Mouse (Mus musculus): ENCODE results near the gene Adora1. TPM values are rescaled to one million over a fixed set of nuclear protein-coding genes. Genes with fewer than 3 reads are reported as not detected.

The Adora1 gene
- polyA plus RNA-seq, 2 experiments from 2014 or later, result 0.26 TPM; not detected in 1

DNA sequence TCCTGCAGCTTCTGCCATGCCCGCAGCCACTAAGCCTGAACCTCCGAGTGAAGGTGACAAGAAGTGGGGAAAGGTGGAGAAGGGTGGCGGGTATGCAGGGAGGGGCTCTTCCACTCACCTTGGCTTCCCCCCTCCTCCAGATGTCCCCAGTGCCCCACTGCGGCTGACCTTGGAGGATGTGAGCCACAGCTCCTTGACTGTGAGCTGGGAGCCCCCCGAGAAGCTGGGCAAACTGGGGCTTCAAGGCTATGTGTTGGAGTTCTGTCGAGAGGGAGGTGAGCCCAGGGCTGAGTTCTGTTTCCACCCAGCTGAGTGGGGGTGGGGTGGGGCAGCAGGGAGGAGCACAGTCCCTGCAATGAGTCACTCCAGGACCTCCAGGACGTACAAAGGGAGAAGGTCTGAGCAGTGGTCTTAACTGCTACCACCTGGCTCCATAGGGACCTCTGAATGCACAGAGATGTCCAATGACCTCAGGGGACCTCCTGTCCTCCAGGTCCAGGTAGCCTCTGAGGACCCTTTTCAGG lies 41.5 kb downstream of the Adora1 start:
- no peak for ATAC-seq

DNA sequence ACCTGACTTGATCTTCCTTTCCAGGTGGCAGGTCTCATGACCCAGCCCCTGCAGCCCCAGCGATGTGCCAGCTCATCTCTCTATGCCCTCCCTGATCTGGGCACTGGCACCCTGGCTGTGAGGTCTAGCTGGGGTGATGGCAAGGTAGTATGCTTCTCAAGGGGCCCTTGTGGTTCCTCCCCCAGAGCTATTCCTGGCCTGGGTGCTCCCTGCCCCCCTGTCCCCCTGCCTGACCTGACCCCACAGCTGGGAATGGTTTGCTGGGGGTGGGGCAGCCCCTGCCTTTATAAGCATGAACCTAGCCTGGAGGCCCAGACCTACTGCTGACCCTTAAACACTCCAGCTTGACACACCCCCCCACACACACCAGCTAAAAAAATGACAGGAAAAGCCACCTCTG lies 42.1 kb downstream of the Adora1 start, which contains the start of gene Mybph:
Gene Mybph, plus strand, starts transcription at position 323 of the 400 bp plus-strand sequence.
- ATAC-seq, result no peak

DNA sequence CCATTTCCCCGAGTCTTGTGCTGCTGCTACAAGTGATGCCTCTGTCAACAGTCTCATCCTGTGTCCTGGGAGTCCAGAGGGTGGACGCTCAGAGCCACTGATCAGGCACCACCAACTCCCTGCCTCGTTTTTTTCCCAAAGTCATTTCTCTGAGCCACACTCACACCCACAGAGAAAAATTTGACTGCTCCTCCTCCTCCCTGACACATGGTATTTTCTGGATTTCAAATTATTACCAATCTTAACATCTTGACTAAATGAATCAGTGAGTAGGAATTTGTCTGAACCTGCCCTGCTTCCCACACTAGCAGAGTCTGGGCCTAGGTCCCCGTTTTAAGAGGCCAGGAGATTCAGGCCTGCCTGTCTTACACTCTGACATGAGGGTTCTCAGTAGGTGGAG lies 43.2 kb downstream of the Adora1 start:
- ATAC-seq, result no peak

DNA sequence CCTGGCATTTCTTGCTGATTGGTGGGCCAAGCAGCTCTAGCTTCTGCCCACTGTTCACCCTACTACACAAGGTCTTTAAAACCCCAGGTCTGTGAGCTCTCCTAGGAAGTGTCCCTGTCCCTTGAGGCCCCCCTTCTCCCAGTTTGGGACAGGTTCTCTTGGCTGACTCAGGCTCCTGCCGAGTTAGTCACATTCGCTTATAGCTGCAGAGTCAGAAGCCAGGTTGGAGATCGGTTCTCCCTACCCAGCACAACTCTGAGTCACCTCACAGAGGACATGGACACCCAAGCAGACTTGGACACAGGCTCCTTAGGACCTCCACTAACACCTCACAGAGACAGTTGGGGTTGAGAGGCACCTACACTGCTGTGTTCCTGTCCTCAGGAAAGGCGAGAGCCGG lies 44.0 kb downstream of the Adora1 start:
- ATAC-seq, result no peak

DNA sequence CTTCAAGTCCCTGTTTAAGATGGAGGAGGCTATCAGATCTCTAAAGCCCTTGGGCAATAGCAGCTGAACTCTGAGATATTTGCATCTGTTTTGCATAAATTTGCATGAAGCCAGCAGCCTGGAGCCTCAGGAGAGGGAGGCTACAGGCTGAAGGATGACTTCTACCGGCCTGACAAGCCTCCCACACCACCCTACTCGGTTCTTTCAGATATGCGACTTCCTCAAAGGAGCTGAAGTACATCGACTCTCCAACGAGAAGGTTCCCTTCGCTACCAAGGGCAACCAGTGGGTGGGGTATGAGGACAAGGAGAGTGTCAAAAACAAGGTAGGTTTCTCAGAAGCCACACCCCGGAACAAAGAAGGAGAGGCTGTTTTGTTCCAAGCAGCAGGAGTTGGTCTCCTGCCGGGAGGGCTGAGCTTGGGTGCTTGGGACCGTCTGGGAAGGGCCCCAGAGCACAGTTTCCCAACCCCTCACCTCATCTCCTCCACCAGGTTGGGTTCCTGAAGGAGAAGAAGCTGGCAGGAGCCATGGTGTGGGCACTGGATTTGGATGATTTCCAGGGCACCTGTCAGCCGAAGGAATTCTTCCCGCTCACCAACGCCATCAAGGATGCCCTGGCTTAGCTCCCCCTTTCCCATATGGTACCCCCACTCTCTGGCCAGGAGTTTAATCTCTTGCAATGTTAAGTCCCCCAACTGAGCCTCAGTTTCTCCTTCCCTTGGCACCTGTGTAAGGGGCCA lies 46.1 kb downstream of the Adora1 start:
- ATAC-seq, result peak; percentile 41

DNA sequence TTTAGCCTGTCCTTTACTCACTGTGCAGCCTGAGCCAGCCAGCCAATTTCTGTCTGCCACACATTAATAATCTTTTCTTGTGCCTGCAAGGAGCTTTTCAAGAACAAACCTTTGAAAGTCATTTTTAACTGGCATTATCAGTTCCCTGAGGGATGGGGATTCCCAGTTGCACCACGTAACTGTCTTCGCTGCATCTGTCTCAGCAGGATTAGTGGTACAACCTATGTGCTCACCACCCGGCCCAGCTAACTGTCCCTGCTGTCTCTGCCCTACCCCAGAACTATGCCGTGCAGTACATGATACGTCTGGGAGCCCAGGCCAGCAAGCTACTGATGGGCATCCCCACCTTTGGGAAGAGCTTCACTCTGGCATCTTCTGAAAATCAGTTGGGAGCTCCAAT lies 47.0 kb downstream of the Adora1 start:
- ATAC-seq, result no peak

DNA sequence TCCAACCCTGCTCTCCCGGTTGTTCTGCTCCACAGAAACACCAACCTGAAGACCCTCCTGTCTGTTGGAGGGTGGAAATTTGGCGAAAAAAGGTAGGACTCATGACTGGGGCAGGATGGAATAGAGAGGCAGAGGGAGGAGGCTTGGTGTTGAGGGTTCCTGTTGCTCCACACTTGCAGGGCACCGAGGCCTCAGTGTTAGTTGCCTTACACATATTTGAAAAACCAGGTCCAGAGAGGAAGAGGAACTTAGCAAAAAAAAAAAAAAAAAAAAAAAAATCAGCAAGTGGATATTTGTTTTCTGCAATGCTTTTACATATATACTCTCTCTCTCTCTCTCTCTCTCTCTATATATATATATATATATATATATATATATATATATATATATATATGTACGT lies 51.1 kb downstream of the Adora1 start:
- ATAC-seq, result no peak

DNA sequence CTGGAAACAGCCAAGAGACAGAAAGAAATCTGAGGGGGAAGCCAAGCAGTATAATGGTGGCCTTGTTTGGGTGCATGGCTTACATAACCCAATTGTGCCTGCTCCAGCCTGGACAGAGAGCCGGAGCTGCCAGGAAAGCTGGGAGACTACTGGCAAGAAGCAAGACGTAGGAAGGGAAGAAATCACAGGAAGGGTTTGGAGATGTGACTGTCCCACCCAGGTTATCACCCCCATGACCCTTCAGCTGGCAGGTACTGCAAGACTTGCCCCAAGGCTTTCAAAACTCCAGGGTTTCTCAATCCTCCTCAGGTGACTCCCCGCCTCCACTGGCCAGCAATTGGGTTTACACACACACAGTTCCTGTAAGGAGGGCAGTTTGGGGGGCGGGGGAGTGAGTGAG lies 53.2 kb downstream of the Adora1 start, which contains the start of gene Chil1:
Gene Chil1, plus strand, starts transcription at position 152 of the 400 bp plus-strand sequence.
- no peak for ATAC-seq

DNA sequence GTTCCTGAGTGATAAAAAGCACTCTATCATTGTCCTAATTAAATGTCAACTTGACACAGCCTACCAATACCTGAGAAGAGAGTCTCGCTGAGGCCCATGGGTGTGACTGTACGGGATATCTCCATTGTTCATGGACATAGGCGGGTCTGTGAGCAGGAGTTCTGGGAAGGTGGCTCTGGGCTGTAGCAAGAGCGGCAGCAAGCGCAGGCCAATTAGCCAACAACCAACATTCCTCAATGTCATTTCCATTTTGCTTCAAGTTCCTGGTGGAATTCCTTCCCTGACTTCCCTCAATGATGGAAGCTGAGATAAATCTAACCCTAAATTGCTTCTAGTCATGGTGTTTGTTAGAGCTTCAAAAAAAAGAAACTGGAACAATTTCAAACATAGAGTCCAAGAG lies 57.3 kb downstream of the Adora1 start:
- no peak for ATAC-seq

DNA sequence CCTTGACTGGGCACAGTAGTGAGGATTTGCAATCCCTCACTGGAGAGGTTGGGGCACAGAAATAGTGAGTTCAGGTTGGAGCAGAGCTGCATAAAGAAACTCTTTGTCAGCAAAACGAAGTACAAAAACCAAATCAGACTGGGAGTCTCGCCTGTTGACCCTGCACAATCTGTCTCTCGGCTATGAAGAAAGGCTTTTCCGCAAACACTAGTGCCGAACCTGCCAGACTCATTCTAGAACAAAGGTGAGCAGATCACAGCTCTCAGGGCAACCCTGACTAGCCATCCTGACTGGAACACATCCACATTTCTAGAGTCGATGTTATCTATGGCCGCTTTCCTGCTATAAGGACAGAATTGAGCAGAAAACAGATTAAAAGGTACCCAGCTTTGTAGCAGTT lies 62.1 kb downstream of the Adora1 start:
- no peak for ATAC-seq

DNA sequence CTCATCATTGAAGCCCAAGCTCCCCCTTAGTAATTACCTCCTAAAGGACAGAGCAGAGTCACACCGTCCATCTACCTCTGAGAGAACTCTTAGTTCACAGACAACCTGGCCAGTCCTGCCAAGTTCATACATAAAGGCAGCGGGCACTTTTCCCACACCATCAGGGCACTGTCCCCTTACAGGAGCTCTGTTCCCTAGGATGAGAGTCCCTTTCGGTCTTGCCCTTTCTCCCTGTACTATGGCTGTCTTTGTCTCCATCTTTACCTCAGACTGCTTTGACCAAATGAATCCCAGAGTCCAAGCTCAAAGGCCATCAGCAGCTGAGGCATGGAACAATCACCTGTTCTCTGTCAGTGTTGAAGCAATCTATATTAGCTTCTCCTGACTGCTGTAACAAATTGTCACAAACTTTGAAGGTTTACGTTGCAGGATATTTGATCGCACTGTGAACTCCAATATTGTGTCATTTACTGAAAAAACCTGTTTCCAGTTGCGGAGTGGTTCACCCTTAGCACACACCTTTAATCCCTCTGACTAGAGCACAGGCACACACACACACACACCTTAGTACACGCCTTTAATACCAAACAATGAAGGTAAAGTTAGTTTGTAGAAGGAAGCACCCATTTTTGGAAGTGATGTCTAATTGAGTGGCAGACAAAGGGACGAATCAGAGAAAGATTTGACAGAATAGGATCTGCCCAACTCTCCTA lies 66.1 kb downstream of the Adora1 start:
- no peak for ATAC-seq

DNA sequence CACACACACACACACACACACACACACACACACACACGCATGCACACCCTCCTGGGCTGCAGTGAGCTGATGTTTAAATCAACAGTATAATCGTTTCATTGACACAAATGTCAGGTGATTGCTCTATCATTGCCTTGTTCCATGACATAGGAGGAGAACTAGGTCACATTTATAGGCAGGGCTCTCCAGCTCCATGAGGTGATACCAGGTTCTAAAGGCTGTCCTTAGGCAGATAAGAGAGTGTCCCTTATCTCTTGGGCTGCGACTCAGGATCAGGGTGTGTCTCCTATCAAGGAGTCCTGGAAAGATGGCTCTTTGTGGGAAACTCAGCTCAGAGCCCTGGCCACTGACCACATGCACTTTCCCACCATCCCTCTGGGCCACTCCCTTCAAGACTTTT lies 66.7 kb downstream of the Adora1 start:
- no peak for ATAC-seq

DNA sequence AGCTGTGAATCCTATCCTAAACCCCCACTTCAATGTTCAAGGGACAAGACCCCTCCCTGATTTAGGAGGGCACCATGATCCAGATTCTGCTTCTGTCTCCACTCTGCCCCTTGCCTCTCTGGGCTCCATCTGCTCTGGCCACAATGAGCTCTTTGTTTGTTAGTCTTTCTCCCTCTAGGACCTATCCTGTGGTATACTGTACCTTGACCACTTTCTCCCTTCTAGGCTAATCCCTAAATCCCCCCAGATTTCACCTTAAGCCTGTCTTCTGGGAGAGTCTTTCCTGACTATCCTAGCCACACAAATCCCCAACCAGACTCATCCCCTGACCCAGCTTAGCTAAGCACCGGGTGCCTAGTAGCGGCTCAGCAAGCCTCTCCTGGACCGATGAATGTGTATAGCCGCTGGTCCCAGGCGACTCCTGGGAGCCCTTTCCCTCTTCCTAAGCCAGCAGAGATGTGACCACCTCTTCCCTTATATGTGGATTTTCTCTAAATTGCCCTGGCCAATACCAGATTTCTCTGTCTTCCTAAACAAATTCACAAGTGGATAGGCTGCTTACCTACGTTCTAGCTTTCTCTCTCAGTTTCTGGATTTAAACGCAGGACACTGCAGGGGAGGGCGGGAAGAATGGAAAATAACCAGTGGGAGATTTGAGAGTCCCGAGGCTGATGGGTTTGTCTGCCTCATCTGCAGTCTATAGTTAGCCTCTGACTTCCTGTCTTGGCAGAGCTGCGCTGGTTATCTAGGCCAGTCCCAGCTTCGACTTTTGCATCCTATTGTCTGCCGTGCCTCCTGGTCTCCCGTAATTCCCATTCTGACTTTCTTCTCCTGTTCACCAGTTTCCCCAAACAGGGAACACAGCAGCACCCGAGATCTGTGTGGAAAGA lies 67.6 kb downstream of the Adora1 start:
- no peak for ATAC-seq

DNA sequence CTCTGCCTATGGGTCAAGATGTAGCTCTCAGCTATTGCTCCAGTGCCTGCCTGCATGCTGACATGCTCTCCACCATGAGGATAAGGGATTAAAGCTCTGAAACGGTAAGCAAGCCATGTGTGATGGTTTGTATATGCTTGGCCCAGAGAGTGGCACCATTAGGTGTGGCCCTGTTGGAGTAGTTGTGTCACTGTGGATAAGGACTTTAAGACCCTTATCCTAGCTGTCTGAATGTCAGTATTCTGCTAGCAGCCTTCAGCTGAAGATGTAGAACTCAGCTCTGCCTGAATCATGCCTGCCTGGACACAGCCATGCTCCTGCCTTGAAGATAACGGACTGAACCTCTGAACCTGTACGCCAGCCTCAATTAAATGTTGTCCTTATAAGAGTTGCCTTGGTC lies 68.7 kb downstream of the Adora1 start:
- no peak for ATAC-seq

DNA sequence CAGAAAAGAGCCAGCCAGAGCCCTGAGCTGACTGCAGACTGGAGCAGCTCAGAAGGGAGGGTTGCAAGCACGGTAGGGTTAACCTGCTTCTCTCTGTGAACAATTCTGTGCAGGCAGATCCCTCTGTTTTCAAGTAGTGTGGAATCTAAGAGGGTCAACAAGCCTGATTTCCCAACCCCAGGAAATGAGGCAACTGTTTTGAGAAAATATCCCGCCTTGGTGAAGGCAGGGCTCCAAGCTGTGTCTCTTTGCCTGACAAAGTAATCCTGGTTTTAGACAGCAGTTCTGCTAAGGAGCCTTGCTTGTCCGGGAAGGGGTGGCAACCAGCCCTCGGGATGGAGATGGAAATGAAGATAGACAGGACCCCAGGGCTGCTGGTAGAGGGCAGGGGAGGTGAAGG lies 70.8 kb downstream of the Adora1 start:
- ATAC-seq, result no peak

DNA sequence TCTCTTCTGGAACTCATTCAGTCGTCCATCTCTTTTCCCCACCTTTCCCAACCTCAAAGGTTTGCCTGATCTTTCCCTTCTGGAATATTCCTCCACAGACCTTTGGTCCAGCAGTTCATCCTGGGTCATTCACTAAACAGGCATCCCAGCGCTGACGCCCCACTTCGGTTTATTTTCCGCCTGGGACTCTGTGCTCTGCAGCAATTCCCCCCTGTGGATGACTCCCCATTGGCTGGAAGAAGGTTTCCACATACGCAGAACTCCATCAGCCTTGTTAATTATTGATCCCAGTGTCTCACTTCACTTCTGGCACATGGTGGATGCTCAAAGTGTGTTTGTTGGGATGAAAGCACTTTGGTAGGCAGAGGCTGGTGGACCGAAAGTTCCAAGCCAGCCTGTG lies 71.8 kb downstream of the Adora1 start:
- no peak for ATAC-seq

DNA sequence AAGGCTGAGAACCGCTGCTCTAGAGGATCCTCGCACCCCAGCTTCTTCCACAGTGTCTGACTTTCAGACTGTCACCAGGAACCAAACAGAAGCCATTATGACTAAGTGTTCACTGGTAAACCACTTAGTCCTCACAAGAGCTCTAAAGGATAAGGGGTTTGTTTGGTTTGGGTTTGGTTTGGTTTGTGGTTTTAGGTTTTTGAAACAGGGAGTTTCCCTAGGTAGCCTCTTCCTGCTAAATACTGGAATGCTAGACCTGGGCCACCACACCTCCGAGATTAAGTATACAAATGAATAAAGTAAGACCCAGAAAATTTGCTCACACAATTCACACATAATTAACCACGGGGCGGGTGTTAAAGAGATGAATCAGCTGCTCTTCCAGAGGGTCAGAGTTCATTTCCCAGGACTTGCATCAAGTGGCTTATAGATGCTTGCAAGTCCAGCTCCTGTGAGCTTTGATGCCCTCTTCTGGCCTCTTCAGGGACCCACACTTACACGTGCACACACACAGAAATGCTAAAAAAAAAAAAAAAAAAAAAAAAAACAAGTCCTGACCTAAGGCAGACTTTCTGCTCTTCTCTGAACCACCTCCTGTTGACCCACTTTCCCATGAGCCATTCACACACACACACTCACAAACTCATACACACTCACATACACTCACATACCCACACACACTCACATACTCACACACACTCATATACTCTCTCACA lies 72.6 kb downstream of the Adora1 start:
- ATAC-seq, result no peak

DNA sequence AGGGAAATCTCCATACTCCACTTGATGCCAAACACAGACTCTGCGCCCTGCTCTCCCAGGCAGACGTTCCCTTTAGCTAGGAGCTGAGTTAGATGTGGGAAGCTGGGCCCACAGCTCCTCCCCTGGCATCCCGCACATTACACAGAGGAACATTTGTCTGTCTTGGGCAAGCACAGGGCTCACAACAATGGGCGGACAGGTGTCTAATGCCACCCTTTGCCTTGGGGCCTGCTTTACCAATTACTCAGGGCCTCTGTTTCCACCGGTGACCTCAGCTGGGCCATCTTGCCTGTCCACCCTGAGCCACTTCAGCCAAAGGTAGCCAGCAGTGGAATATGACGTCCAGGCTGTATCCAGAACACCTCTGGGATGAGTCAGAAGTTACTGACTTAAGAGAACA lies 73.8 kb downstream of the Adora1 start:
- ATAC-seq, result no peak

DNA sequence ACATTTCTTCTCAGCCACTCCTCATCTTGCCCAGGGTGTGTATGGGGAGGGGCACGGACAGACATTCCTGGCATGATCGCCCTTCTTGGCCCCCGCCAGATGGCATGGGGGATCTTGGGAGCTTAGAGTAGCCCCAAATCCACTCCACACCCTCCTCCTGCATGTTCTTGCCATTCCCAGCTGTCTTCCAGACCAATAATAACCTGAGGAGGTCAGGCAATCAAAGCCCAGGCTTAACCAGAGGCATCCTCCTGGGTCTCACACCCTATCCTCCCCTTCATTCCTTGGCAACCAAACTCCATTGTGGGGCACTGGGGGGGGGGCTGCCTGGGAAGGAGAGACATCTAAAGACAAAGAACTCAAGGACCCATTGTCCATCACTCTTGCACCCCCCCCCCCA lies 74.8 kb downstream of the Adora1 start:
- no peak for ATAC-seq

DNA sequence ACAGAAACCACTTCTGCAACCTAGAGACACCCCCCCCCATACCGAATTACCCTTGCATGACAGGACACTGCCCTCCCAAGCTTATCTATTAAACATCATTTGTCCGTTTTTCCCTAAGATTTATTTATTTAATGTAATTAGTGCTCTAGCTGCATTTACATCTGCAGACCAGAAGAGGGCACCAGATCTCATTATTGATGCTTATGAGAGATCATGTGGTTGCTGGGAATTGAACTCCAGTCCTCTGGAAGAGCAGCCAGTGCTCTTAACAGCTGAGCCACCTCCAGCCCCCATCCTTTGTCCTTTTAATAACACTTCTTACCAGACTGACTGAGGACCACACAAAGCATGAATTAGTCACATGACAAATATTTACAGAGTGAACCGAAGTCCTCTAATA lies 80.6 kb downstream of the Adora1 start:
- ATAC-seq, result no peak

DNA sequence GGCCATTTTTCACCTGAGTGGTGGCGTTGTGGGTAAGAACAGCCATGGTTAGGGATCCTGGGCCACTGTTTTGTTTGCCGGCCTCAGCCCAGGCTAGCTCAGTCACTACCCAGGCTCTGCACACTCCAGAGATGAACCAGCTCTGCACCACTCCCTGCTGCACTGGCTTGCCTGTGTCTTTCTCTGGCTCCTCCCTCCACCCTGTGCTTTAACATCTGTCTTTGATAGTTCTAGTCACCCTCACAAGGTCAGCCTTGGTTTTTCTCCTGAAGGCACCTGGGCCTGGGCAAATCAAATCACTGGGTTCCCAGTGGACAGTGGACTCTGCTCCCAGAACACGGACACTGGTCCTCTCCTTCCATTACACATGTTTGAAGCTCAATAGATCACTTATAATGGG lies 81.1 kb downstream of the Adora1 start:
- no peak for ATAC-seq

Measured in CD4-positive, CD25-positive, alpha-beta regulatory T cell, adult 4 months (primary cell).